Mouse (Mus musculus) gastrocnemius, adult 18-20 months (tissue): ENCODE results near the gene Snrpf. TPM values are rescaled to one million over a fixed set of nuclear protein-coding genes. Genes with fewer than 3 reads are reported as not detected.

Source experiments
- DNase-seq: peaks from one replicate; pipeline ENCODE4 v3.0.0; 2021; ENCODE audit warnings: low spot score
- total RNA-seq, 2 experiments: library from RNA; stranded (reverse); gene quantifications; 2 replicates each; pipeline ENCODE4 v1.2.3; 2021

Gene Snrpf
- total RNA-seq, 2 experiments from 2014 or later = 6.8 to 7.5 TPM

- no peak for DNase-seq
These were observed 51.2 kb downstream of the Snrpf start for GRCm38 (mm10) chr10:93538287-93538686.

Other genes with a start within 250 kb of the Snrpf start
- 10 to 100 TPM; 23.2 to 26.3 TPM for gene Lta4h, start 136.3 kb downstream of the Snrpf start, total RNA-seq
- gene Hal, start 100.9 kb downstream of the Snrpf start, total RNA-seq = under 1 TPM; 0.26 to 0.62 TPM
- under 1 TPM in 1 of 2 experiments, not detected in 1; 0.12 TPM for gene Amdhd1, start 49.7 kb downstream of the Snrpf start, total RNA-seq
- not detected for gene Ccdc38, start 49.1 kb downstream of the Snrpf start, total RNA-seq
- 10 to 100 TPM in 1 of 2 experiments, 1 to 10 TPM in 1; 9.5 to 13.4 TPM for gene Ntn4, start 51.0 kb upstream of the Snrpf start, total RNA-seq
- gene Usp44, start 241.8 kb upstream of the Snrpf start, total RNA-seq = under 1 TPM; 0.17 to 0.57 TPM